Mouse (Mus musculus): ENCODE results near the gene Mup22. TPM values are rescaled to one million over a fixed set of nuclear protein-coding genes. Genes with fewer than 3 reads are reported as not detected.
"Not testable (repeated sequence)": the region's sequence is repeated elsewhere in the genome, so short reads cannot be mapped to it uniquely, and the experiment has no call there.

The Mup22 gene
- total RNA-seq (2012; rRNA removed): not detected in 2 replicates

DNA sequence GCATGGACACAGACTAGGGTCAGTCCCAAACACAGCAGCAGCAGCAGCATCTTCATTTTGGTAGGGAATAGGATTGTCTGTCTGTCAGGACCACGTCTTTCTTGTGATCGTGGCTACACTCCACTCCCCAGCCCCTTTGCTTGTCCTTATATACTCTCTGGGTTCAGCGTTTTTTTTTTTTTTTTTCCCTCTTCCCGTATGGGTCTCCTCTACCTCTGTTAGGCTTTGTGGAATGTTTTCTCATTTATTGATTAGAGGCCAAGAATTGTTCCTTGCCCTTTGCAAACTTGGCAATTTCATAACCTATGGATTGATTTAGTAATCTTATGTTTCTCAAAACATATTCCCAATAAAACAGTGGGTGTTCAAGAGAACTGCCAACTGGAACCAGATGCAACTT is at the start of gene Mup22:
Mup22 (minus strand) TSS at position 101 of the 400 bp plus-strand sequence.
- H3K9ac ChIP-seq (ENCODE audit: insufficient read depth, low read depth, low read length, poor library complexity, severe bottlenecking); in situ Hi-C loops (cut with MboI; ENCODE audit: low sequenced_read_pairs in 2 of 2, unreplicated experiment in 2 of 2); H3K27ac ChIP-seq (ENCODE audit: insufficient read depth, low read depth, low read length, poor library complexity, severe bottlenecking): not testable (repeated sequence)

DNA sequence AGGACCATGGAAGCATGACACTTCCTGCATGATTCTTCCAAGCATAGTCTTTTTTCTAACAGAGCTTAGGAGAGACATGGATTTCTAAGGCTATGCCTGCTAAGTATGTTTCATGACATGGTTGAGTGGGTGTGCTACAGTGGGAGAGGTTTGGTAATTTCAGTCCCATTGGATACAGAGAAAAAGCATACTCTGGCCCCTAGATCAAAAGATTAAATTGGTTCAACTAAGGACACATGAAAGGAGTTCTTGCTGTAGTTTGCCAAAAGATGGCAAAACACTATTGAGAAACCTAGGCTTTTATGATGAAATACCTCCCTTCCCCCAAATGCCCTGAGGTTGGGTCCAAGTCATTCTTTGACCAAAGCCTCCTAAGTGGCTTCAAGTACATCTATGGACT is 19.6 kb upstream of the Mup22 start:
- H3K4me3 ChIP-seq (ENCODE audit: insufficient read depth in 1 of 2, low read depth in 1 of 2, low read length in 2 of 2, poor library complexity in 1 of 2, severe bottlenecking in 1 of 2); DNase-seq (ENCODE audit: low read depth, low spot score); H3K36me3 ChIP-seq (ENCODE audit: control insufficient read depth, insufficient read depth, low read length, poor library complexity, severe bottlenecking); H3K9ac ChIP-seq (ENCODE audit: insufficient read depth, low read depth, low read length, poor library complexity, severe bottlenecking); in situ Hi-C loops (cut with MboI; ENCODE audit: low sequenced_read_pairs in 2 of 2, unreplicated experiment in 2 of 2); H3K27ac ChIP-seq (ENCODE audit: insufficient read depth, low read depth, low read length, poor library complexity, severe bottlenecking); H3K4me1 ChIP-seq (ENCODE audit: control insufficient read depth in 2 of 2, insufficient read depth in 2 of 2, low read length in 2 of 2, poor library complexity in 1 of 2); H3K9me3 ChIP-seq (ENCODE audit: control insufficient read depth, insufficient read depth, low read depth, low read length): not testable (repeated sequence)

More for the DNA sequence above, at the start of gene Mup22:
- not testable (repeated sequence) for H3K4me3 ChIP-seq (ENCODE audit: insufficient read depth in 1 of 2, low read depth in 1 of 2, low read length in 2 of 2, poor library complexity in 1 of 2, severe bottlenecking in 1 of 2); H3K4me1 ChIP-seq (ENCODE audit: control insufficient read depth in 2 of 2, insufficient read depth in 2 of 2, low read length in 2 of 2, poor library complexity in 1 of 2); DNase-seq (ENCODE audit: low read depth, low spot score); H3K9me3 ChIP-seq (ENCODE audit: control insufficient read depth, insufficient read depth, low read depth, low read length); H3K36me3 ChIP-seq (ENCODE audit: control insufficient read depth, insufficient read depth, low read length, poor library complexity, severe bottlenecking)

Other genes with a start within 250 kb of the Mup22 start
- not detected in 2 replicates for gene Mup10, start 239.3 kb downstream of the Mup22 start, total RNA-seq (2012; rRNA removed)
- not detected in 2 replicates for gene Mup11, start 159.1 kb downstream of the Mup22 start, total RNA-seq (2012; rRNA removed)
- gene Mup12, start 80.1 kb downstream of the Mup22 start, total RNA-seq (2012; rRNA removed): not detected in 2 replicates

All from ES-E14 (cell line).